Mouse (Mus musculus) adrenal gland, adult 2 months (tissue): ENCODE measurements around the gene Olfr1358. TPM values are rescaled to one million over a fixed set of nuclear protein-coding genes. Genes with fewer than 3 reads are reported as not detected.

Source experiments
- DNase-seq: peaks from one replicate; pipeline ENCODE4 v3.0.0; 2021
- microRNA-seq, 2 experiments: library from miRNA; unstranded; fragments of <30 nt; microRNA quantifications; one replicate each; pipeline ENCODE4 v1.2.0; 2021
- polyA plus RNA-seq: library from polyadenylated mRNA; depleted of rRNA; stranded (reverse); fragments of >200 nt; gene quantifications from 2 replicates; pipeline ENCODE4 v1.2.3, GENCODE M21; 2012; rRNA removed
- total RNA-seq, 2 experiments: library from RNA; stranded (reverse); gene quantifications; 2 replicates each; pipeline ENCODE4 v1.2.3; 2021

The Olfr1358 gene
- total and polyA plus RNA-seq, 3 experiments = not detected

GRCm38 (mm10) chr10:78569686-78570085, 52.5 kb downstream of the Olfr1358 start:
- no peak for DNase-seq

Small RNAs within 50 kb of the gene (microRNA-seq; reads per million reads assigned to microRNA genes)
- gene Gm27541 = 0 reads per million in 2 experiments

Other genes with a start within 250 kb of the Olfr1358 start
- 100 to 1,000 TPM; 346 to 422 TPM for gene Agpat3, start 164.9 kb upstream of the Olfr1358 start, total RNA-seq
- gene Agpat3, start 164.9 kb upstream of the Olfr1358 start, polyA plus RNA-seq = 543 and 654 TPM in 2 replicates
- 100 to 1,000 TPM; 234 to 244 TPM for gene Rrp1, start 104.4 kb upstream of the Olfr1358 start, total RNA-seq
- gene Rrp1, start 104.4 kb upstream of the Olfr1358 start, polyA plus RNA-seq = 52.6 and 73.7 TPM in 2 replicates
- gene Cstb, start 91.8 kb upstream of the Olfr1358 start, total RNA-seq = 100 to 1,000 TPM; 380 to 402 TPM
- 67.7 and 81.7 TPM in 2 replicates for gene Cstb, start 91.8 kb upstream of the Olfr1358 start, polyA plus RNA-seq
- 10 to 100 TPM; 21.7 to 31.2 TPM for gene Pdxk, start 52.5 kb upstream of the Olfr1358 start, total RNA-seq
- gene Pdxk, start 52.5 kb upstream of the Olfr1358 start, polyA plus RNA-seq = 18.7 and 21.3 TPM in 2 replicates
- 10 to 100 TPM; 39.1 to 70.4 TPM for gene Ilvbl, start 56.9 kb downstream of the Olfr1358 start, total RNA-seq
- gene Ilvbl, start 56.9 kb downstream of the Olfr1358 start, polyA plus RNA-seq = 53.5 and 59.3 TPM in 2 replicates
- 10 to 100 TPM; 24.3 to 71.0 TPM for gene Syde1, start 74.5 kb downstream of the Olfr1358 start, total RNA-seq
- gene Syde1, start 74.5 kb downstream of the Olfr1358 start, polyA plus RNA-seq = 57.6 and 66.8 TPM in 2 replicates
- gene Olfr1357, start 100.6 kb downstream of the Olfr1358 start, total RNA-seq = not detected
- gene Olfr1357, start 100.6 kb downstream of the Olfr1358 start, polyA plus RNA-seq = not detected in 2 replicates
- not detected for gene Casp14, start 200.9 kb downstream of the Olfr1358 start, total RNA-seq
- not detected in 2 replicates for gene Casp14, start 200.9 kb downstream of the Olfr1358 start, polyA plus RNA-seq
- not detected for gene Ccdc105, start 235.6 kb downstream of the Olfr1358 start, total RNA-seq
- gene Ccdc105, start 235.6 kb downstream of the Olfr1358 start, polyA plus RNA-seq = 0.07 TPM in 1 of 2 replicates, not detected in the other